Mouse (Mus musculus): ENCODE data around the gene Cib2. TPM values are rescaled to one million over a fixed set of nuclear protein-coding genes. Genes with fewer than 3 reads are reported as not detected.

Gene Cib2
- polyA plus RNA-seq, 1 experiment from 2014 or later = 19.2 TPM

DNA sequence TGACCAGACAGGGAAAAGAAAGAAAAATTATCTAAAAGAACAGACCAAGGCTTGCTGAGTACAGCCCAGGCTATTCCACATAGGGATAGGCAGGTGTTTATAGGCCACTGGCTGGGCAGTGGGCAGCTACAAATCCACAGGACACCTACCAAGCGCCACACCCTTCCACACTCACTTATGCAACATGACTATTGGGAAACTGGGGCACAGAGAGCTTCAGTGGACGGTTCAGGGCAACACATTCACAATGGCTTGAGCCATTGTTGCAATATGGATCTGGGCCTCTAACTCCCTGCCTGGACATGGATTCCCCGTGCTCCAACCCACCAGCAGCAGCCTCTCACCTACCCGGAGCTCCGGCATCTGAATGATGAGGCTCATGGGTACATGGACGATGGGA, 10.6 kb downstream of the Cib2 start:
- Histone ChIP-seq H3K9me3 (replicated peaks; ENCODE audit: low read length) (no peaks in the 10 kb centered on the region), H3K4me2 (ENCODE audit: low read length) (no peak overlapping the region), H3K27me3 (ENCODE audit: insufficient read depth, low read length) (no peaks in the 10 kb centered on the region), H3K9ac (ENCODE audit: low read depth, low read length) (no peak overlapping the region), H3K4me3 (replicated peaks; ENCODE audit: low read depth, low read length) (no peak overlapping the region), H3K4me1 (replicated peaks; ENCODE audit: insufficient read depth, low read length) (no peaks in the 10 kb centered on the region), H3K36me3 (ENCODE audit: insufficient read depth, low read length) (no peaks in the 10 kb centered on the region), H3K27ac (no peak overlapping the region)
- no peak for ATAC-seq (replicated peaks; ENCODE audit: low FRiP score, low read depth)
- WGBS = 93% methylated on average over 6 of the region's 6 CpGs
- TF ChIP-seq CTCF (IDR thresholded peaks at IDR 0.05; ENCODE audit: low read depth) = no peak
- no peak for DNase-seq (ENCODE audit: low spot score)

DNA sequence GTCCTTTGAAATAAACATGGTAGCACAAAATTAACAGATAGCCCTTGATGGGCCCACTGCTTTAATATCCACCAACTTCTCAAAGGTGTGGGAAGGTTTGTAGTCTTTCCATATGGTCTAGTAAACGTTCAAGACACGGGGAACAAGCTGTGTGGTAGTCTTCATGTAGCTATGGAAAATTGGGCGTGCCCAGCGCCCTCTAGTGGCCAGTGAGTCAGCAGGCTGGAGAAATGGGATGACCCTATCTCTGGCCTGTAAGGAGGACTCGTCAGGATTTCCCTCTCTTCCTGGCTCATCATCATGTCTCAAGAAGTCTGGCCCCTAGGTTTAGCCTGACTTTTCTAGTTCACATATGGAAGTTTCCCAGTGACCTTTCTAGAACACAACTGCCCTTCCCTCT, 12.5 kb downstream of the Cib2 start:
- ATAC-seq (replicated peaks; ENCODE audit: low FRiP score, low read depth) (no peak), DNase-seq (ENCODE audit: low spot score) (peak; percentile 45)
- no peak overlapping the region for H3K4me2 ChIP-seq (ENCODE audit: low read length)
- H3K9me3 ChIP-seq (replicated peaks; ENCODE audit: low read length) = no peaks in the 10 kb centered on the region
- H3K4me3 ChIP-seq (replicated peaks; ENCODE audit: low read depth, low read length) = no peak overlapping the region
- H3K27me3 ChIP-seq (ENCODE audit: insufficient read depth, low read length) = no peaks in the 10 kb centered on the region
- 17% methylated on average over 5 of the region's 5 CpGs for WGBS
- no peaks in the 10 kb centered on the region for H3K4me1 ChIP-seq (replicated peaks; ENCODE audit: insufficient read depth, low read length)
- H3K27ac ChIP-seq = no peak overlapping the region
- no peak overlapping the region for H3K9ac ChIP-seq (ENCODE audit: low read depth, low read length)
- TF ChIP-seq CTCF (IDR thresholded peaks at IDR 0.05; ENCODE audit: low read depth) = peak; percentile 85
- no peaks in the 10 kb centered on the region for H3K36me3 ChIP-seq (ENCODE audit: insufficient read depth, low read length)

GRCm38 (mm10) chr9:54544954-54545315, 15.1 kb downstream of the Cib2 start:
- Histone ChIP-seq H3K4me3 (replicated peaks; ENCODE audit: low read depth, low read length) (no peak overlapping the region), H3K9ac (ENCODE audit: low read depth, low read length) (no peak overlapping the region), H3K27ac (no peak overlapping the region), H3K36me3 (ENCODE audit: insufficient read depth, low read length) (no peaks in the 10 kb centered on the region), H3K27me3 (ENCODE audit: insufficient read depth, low read length) (no peaks in the 10 kb centered on the region), H3K9me3 (replicated peaks; ENCODE audit: low read length) (no peaks in the 10 kb centered on the region), H3K4me2 (ENCODE audit: low read length) (no peak overlapping the region), H3K4me1 (replicated peaks; ENCODE audit: insufficient read depth, low read length) (no peaks in the 10 kb centered on the region)
- 83% methylated on average over 4 of the region's 4 CpGs for WGBS
- ATAC-seq (replicated peaks; ENCODE audit: low FRiP score, low read depth) = no peak
- TF ChIP-seq CTCF (IDR thresholded peaks at IDR 0.05; ENCODE audit: low read depth) = no peak
- DNase-seq (ENCODE audit: low spot score) = no peak

- H3K4me1 ChIP-seq (replicated peaks; ENCODE audit: insufficient read depth, low read length) = no peaks in the 10 kb centered on the region
- 63% methylated on average over 9 of the region's 9 CpGs for WGBS
- ATAC-seq (replicated peaks; ENCODE audit: low FRiP score, low read depth) = no peak
Measured at GRCm38 (mm10) chr9:54544212-54544953, 15.6 kb downstream of the Cib2 start.

DNA sequence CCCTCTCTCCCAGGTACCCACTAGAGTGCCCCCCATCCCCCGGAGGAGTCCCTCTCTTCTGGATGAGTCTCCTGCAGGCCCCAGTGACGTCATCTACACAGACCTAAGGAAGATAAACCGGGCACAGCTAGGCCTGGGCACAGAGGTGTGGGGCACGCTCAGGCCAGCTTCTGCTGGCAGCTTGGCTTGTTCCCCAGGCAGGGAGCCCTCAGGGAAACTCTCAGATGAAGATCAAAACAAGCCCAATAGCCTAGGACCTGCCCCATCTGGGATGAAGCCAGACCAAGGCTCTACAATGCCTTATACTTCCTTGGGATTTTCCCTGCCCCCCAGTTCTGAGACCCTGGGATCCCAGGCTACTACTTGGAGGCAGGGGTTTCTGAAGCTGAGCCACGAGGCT, 19.2 kb downstream of the Cib2 start:
- H3K9ac ChIP-seq (ENCODE audit: low read depth, low read length) = no peak overlapping the region
- H3K4me1 ChIP-seq (replicated peaks; ENCODE audit: insufficient read depth, low read length) = no peaks in the 10 kb centered on the region
- DNase-seq (ENCODE audit: low spot score) (no peak), ATAC-seq (replicated peaks; ENCODE audit: low FRiP score, low read depth) (no peak)
- H3K27ac ChIP-seq = no peak overlapping the region
- no peak overlapping the region for H3K4me2 ChIP-seq (ENCODE audit: low read length)
- H3K4me3 ChIP-seq (replicated peaks; ENCODE audit: low read depth, low read length) = no peak overlapping the region
- 79% methylated on average over 5 of the region's 5 CpGs for WGBS
- no peaks in the 10 kb centered on the region for H3K27me3 ChIP-seq (ENCODE audit: insufficient read depth, low read length)
- no peak for TF ChIP-seq CTCF (IDR thresholded peaks at IDR 0.05; ENCODE audit: low read depth)
- H3K9me3 ChIP-seq (replicated peaks; ENCODE audit: low read length) = no peaks in the 10 kb centered on the region
- no peaks in the 10 kb centered on the region for H3K36me3 ChIP-seq (ENCODE audit: insufficient read depth, low read length)

More at GRCm38 (mm10) chr9:54544212-54544953, 15.6 kb downstream of the Cib2 start:
- Histone ChIP-seq H3K27ac (no peak overlapping the region), H3K4me2 (ENCODE audit: low read length) (no peak overlapping the region), H3K4me3 (replicated peaks; ENCODE audit: low read depth, low read length) (no peak overlapping the region), H3K36me3 (ENCODE audit: insufficient read depth, low read length) (no peaks in the 10 kb centered on the region), H3K9me3 (replicated peaks; ENCODE audit: low read length) (no peaks in the 10 kb centered on the region), H3K27me3 (ENCODE audit: insufficient read depth, low read length) (no peaks in the 10 kb centered on the region), H3K9ac (ENCODE audit: low read depth, low read length) (no peak overlapping the region)
- TF ChIP-seq CTCF (IDR thresholded peaks at IDR 0.05; ENCODE audit: low read depth) = no peak
- DNase-seq (ENCODE audit: low spot score) = no peak

DNA sequence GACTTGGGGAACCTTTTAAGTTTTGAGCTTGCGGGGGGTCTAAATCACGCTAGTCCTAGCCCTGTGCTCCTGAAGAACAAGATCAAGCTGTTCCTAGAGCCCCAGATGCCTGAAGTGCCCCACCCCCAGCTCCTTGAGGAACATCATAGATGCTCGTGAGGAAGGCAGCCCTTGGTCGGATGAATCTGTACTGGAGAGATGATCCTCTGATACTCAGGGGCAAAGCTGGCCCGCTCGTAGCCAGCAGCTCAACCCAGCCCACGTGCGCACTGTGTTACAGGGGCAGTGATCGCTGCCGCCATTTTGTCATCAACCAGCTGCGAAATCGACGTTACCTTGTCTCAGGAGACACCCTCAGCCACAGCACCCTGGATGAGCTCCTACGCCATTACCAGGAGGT, 21.3 kb downstream of the Cib2 start, which contains the start of gene Sh2d7:
TSS of gene Sh2d7 (plus strand) at position 301 of the 400 bp plus-strand sequence.
- no peaks in the 10 kb centered on the region for H3K27me3 ChIP-seq (ENCODE audit: insufficient read depth, low read length)
- no peaks in the 10 kb centered on the region for H3K9me3 ChIP-seq (replicated peaks; ENCODE audit: low read length)
- H3K4me1 ChIP-seq (replicated peaks; ENCODE audit: insufficient read depth, low read length) = no peaks in the 10 kb centered on the region
- no peak within 1 kb of the TSS for H3K4me3 ChIP-seq (replicated peaks; ENCODE audit: low read depth, low read length)
- H3K27ac ChIP-seq = no peak within 1 kb of the TSS
- H3K36me3 ChIP-seq (ENCODE audit: insufficient read depth, low read length) = no peaks in the 10 kb centered on the region
- no peak for ATAC-seq (replicated peaks; ENCODE audit: low FRiP score, low read depth)
- 91% methylated on average over 14 of the region's 14 CpGs for WGBS
- H3K9ac ChIP-seq (ENCODE audit: low read depth, low read length) = no peak within 1 kb of the TSS
- TF ChIP-seq CTCF (IDR thresholded peaks at IDR 0.05; ENCODE audit: low read depth) = no peak
- no peak for DNase-seq (ENCODE audit: low spot score)
- no peak within 1 kb of the TSS for H3K4me2 ChIP-seq (ENCODE audit: low read length)

DNA sequence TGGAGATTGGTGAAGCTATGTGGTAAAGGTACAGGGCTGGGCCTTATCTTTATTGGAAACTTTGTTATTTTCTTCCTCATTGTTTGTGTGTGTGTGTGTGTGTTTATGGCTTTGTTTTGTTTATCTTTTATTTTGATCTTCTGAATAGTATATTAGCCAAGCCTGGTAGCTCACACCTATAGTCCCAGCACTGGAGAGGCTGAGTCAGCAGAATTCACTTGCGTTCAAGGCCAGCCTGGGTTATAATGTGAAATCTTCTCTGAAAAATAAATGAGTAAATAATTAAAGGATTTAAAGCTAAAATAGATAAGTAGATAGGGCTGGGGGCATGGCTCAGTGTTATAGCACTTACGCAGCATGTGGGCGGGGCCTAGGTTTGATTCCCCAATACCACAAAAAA, 21.8 kb downstream of the Cib2 start:
- no peak overlapping the region for H3K4me2 ChIP-seq (ENCODE audit: low read length)
- no peaks in the 10 kb centered on the region for H3K4me1 ChIP-seq (replicated peaks; ENCODE audit: insufficient read depth, low read length)
- 88% methylated on average over 3 of the region's 3 CpGs for WGBS
- no peaks in the 10 kb centered on the region for H3K36me3 ChIP-seq (ENCODE audit: insufficient read depth, low read length)
- ATAC-seq (replicated peaks; ENCODE audit: low FRiP score, low read depth) (no peak), DNase-seq (ENCODE audit: low spot score) (no peak)
- no peak for TF ChIP-seq CTCF (IDR thresholded peaks at IDR 0.05; ENCODE audit: low read depth)
- no peak overlapping the region for H3K4me3 ChIP-seq (replicated peaks; ENCODE audit: low read depth, low read length)
- H3K27me3 ChIP-seq (ENCODE audit: insufficient read depth, low read length) = no peaks in the 10 kb centered on the region
- no peaks in the 10 kb centered on the region for H3K9me3 ChIP-seq (replicated peaks; ENCODE audit: low read length)
- H3K27ac ChIP-seq = no peak overlapping the region
- no peak overlapping the region for H3K9ac ChIP-seq (ENCODE audit: low read depth, low read length)

All from kidney, postnatal 0 days (tissue).